Mouse (Mus musculus): ENCODE measurements at regions not wholly inside any gene's neighbourhood (a gene's known extent, or its start where the extent isn't known, plus 50 kb on each side); places are given as distances from the start of the nearest gene placed in this dataset.

- Histone ChIP-seq H3K27me3 (ENCODE audit: insufficient read depth, low read length) (no peaks in the 10 kb centered on the region), H3K4me1 (ENCODE audit: insufficient read depth, low read depth, low read length) (no peaks in the 10 kb centered on the region), H3K36me3 (replicated peaks) (no peaks in the 10 kb centered on the region), H3K9me3 (replicated peaks) (no peaks in the 10 kb centered on the region), H3K4me3 (ENCODE audit: low read depth, low read length) (no peak overlapping the region)
- no peak for ATAC-seq (ENCODE audit: extremely low read depth, insufficient number of reproducible peaks, low FRiP score, poor library complexity, severe bottlenecking)
- DNase-seq (ENCODE audit: low spot score): no peak
- no peak for TF ChIP-seq POLR2AphosphoS5 (IDR thresholded peaks at IDR 0.05; ENCODE audit: insufficient replicate concordance, low read depth, low read length)
- no peak for TF ChIP-seq GATA2 (IDR thresholded peaks at IDR 0.05; ENCODE audit: borderline replicate concordance, low read depth, low read length)
- TF ChIP-seq GATA1 (IDR thresholded peaks at IDR 0.05; ENCODE audit: borderline replicate concordance, low read length): no peak
- TF ChIP-seq CTCF (IDR thresholded peaks at IDR 0.05; ENCODE audit: low read depth, low read length): no peak
- no peak for TF ChIP-seq TAL1 (conservative IDR thresholded peaks at IDR 0.05; ENCODE audit: low read depth, low read length)
These were observed 855.3 kb downstream of the Kcna4 start for GRCm38 (mm10) chr2:108145694-108146093.

- TF ChIP-seq GATA1 (IDR thresholded peaks at IDR 0.05; ENCODE audit: borderline replicate concordance, low read length) (no peak), POLR2AphosphoS5 (IDR thresholded peaks at IDR 0.05; ENCODE audit: insufficient replicate concordance, low read depth, low read length) (no peak), CTCF (IDR thresholded peaks at IDR 0.05; ENCODE audit: low read depth, low read length) (no peak), TAL1 (conservative IDR thresholded peaks at IDR 0.05; ENCODE audit: low read depth, low read length) (no peak), GATA2 (IDR thresholded peaks at IDR 0.05; ENCODE audit: borderline replicate concordance, low read depth, low read length) (no peak)
- 0 out of 2 replicates have a peak, but pooled peaks cover under 1% of the 10 kb centered on the region for H3K9me3 ChIP-seq (replicated peaks)
- no peak overlapping the region for H3K4me3 ChIP-seq (ENCODE audit: low read depth, low read length)
- H3K4me1 ChIP-seq (ENCODE audit: insufficient read depth, low read depth, low read length): no peaks in the 10 kb centered on the region
- DNase-seq (ENCODE audit: low spot score) (no peak), ATAC-seq (ENCODE audit: extremely low read depth, insufficient number of reproducible peaks, low FRiP score, poor library complexity, severe bottlenecking) (no peak)
- H3K36me3 ChIP-seq (replicated peaks): no peaks in the 10 kb centered on the region
- no peaks in the 10 kb centered on the region for H3K27me3 ChIP-seq (ENCODE audit: insufficient read depth, low read length)
These were observed 857.8 kb downstream of the Kcna4 start for GRCm38 (mm10) chr2:108148221-108148620.

DNA sequence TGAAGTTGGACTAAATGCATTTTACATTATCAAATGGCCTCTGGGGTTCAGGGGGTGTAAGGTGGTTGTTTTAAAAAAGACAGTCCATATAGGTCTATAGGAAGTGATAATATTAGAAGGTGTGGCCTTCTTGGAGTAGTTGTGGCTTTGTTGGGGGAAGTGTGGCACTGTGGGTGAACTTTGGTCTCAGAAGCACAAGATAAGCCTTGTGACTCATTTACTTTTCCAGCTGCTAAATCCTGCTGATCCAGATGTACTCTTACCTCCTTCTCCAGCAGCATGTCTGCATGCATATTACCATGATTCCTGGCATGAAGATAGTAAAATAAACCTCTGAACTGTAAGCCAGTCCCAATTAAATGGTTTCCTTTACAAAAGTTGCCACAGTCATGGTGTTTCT is 865.8 kb downstream of the Kcna4 start:
- 0 out of 2 replicates have a peak, but pooled peaks cover 3% of the 10 kb centered on the region for H3K9me3 ChIP-seq (replicated peaks)
- no peak for TF ChIP-seq POLR2AphosphoS5 (IDR thresholded peaks at IDR 0.05; ENCODE audit: insufficient replicate concordance, low read depth, low read length)
- no peak for TF ChIP-seq GATA2 (IDR thresholded peaks at IDR 0.05; ENCODE audit: borderline replicate concordance, low read depth, low read length)
- no peak for TF ChIP-seq TAL1 (conservative IDR thresholded peaks at IDR 0.05; ENCODE audit: low read depth, low read length)
- TF ChIP-seq CTCF (IDR thresholded peaks at IDR 0.05; ENCODE audit: low read depth, low read length): no peak
- no peak for TF ChIP-seq GATA1 (IDR thresholded peaks at IDR 0.05; ENCODE audit: borderline replicate concordance, low read length)
- H3K4me3 ChIP-seq (ENCODE audit: low read depth, low read length): no peak overlapping the region
- no peak for ATAC-seq (ENCODE audit: extremely low read depth, insufficient number of reproducible peaks, low FRiP score, poor library complexity, severe bottlenecking)
- no peaks in the 10 kb centered on the region for H3K36me3 ChIP-seq (replicated peaks)
- H3K4me1 ChIP-seq (ENCODE audit: insufficient read depth, low read depth, low read length): no peaks in the 10 kb centered on the region
- no peak for DNase-seq (ENCODE audit: low spot score)
- H3K27me3 ChIP-seq (ENCODE audit: insufficient read depth, low read length): no peaks in the 10 kb centered on the region

GRCm38 (mm10) chr2:108157731-108158130 is 867.3 kb downstream of the Kcna4 start:
- no peaks in the 10 kb centered on the region for H3K27me3 ChIP-seq (ENCODE audit: insufficient read depth, low read length)
- DNase-seq (ENCODE audit: low spot score) (no peak), ATAC-seq (ENCODE audit: extremely low read depth, insufficient number of reproducible peaks, low FRiP score, poor library complexity, severe bottlenecking) (no peak)
- no peak overlapping the region for H3K4me3 ChIP-seq (ENCODE audit: low read depth, low read length)
- H3K36me3 ChIP-seq (replicated peaks): no peaks in the 10 kb centered on the region
- no peaks in the 10 kb centered on the region for H3K4me1 ChIP-seq (ENCODE audit: insufficient read depth, low read depth, low read length)
- TF ChIP-seq GATA1 (IDR thresholded peaks at IDR 0.05; ENCODE audit: borderline replicate concordance, low read length): no peak
- TF ChIP-seq CTCF (IDR thresholded peaks at IDR 0.05; ENCODE audit: low read depth, low read length): no peak
- no peak for TF ChIP-seq POLR2AphosphoS5 (IDR thresholded peaks at IDR 0.05; ENCODE audit: insufficient replicate concordance, low read depth, low read length)
- no peak for TF ChIP-seq TAL1 (conservative IDR thresholded peaks at IDR 0.05; ENCODE audit: low read depth, low read length)
- no peak for TF ChIP-seq GATA2 (IDR thresholded peaks at IDR 0.05; ENCODE audit: borderline replicate concordance, low read depth, low read length)
- H3K9me3 ChIP-seq (replicated peaks): 0 out of 2 replicates have a peak, but pooled peaks cover 3% of the 10 kb centered on the region

DNA sequence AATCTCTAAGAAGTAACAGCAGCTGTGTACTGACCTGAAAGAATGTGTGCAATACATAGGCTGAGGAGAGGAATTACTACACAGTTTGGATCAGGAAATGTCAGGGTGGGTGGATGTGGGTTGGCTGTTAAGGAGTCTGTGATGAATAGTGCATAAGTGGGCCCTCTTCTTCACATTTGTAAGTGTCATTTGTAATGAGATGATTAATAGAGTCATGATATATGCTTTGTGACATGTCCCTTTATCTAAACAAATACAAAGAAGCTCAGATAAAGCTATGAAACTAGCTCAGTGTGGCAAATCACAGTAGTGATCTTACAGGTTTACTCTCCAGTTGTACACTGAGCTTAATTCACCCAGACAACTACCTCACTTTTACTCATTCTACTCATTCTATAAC is 867.9 kb downstream of the Kcna4 start:
- no peaks in the 10 kb centered on the region for H3K27me3 ChIP-seq (ENCODE audit: insufficient read depth, low read length)
- DNase-seq (ENCODE audit: low spot score) (no peak), ATAC-seq (ENCODE audit: extremely low read depth, insufficient number of reproducible peaks, low FRiP score, poor library complexity, severe bottlenecking) (no peak)
- no peaks in the 10 kb centered on the region for H3K36me3 ChIP-seq (replicated peaks)
- H3K4me1 ChIP-seq (ENCODE audit: insufficient read depth, low read depth, low read length): no peaks in the 10 kb centered on the region
- 0 out of 2 replicates have a peak, but pooled peaks cover 1% of the 10 kb centered on the region for H3K9me3 ChIP-seq (replicated peaks)
- no peak overlapping the region for H3K4me3 ChIP-seq (ENCODE audit: low read depth, low read length)
- no peak for TF ChIP-seq TAL1 (conservative IDR thresholded peaks at IDR 0.05; ENCODE audit: low read depth, low read length)
- no peak for TF ChIP-seq GATA1 (IDR thresholded peaks at IDR 0.05; ENCODE audit: borderline replicate concordance, low read length)
- TF ChIP-seq GATA2 (IDR thresholded peaks at IDR 0.05; ENCODE audit: borderline replicate concordance, low read depth, low read length): no peak
- TF ChIP-seq CTCF (IDR thresholded peaks at IDR 0.05; ENCODE audit: low read depth, low read length): no peak
- TF ChIP-seq POLR2AphosphoS5 (IDR thresholded peaks at IDR 0.05; ENCODE audit: insufficient replicate concordance, low read depth, low read length): no peak

GRCm38 (mm10) chr2:108160865-108161264 is 870.4 kb downstream of the Kcna4 start:
- no peaks in the 10 kb centered on the region for H3K27me3 ChIP-seq (ENCODE audit: insufficient read depth, low read length)
- TF ChIP-seq TAL1 (conservative IDR thresholded peaks at IDR 0.05; ENCODE audit: low read depth, low read length) (no peak), POLR2AphosphoS5 (IDR thresholded peaks at IDR 0.05; ENCODE audit: insufficient replicate concordance, low read depth, low read length) (no peak), GATA1 (IDR thresholded peaks at IDR 0.05; ENCODE audit: borderline replicate concordance, low read length) (no peak), CTCF (IDR thresholded peaks at IDR 0.05; ENCODE audit: low read depth, low read length) (no peak), GATA2 (IDR thresholded peaks at IDR 0.05; ENCODE audit: borderline replicate concordance, low read depth, low read length) (no peak)
- H3K4me1 ChIP-seq (ENCODE audit: insufficient read depth, low read depth, low read length): no peaks in the 10 kb centered on the region
- ATAC-seq (ENCODE audit: extremely low read depth, insufficient number of reproducible peaks, low FRiP score, poor library complexity, severe bottlenecking) (no peak), DNase-seq (ENCODE audit: low spot score) (no peak)
- H3K36me3 ChIP-seq (replicated peaks): no peaks in the 10 kb centered on the region
- H3K4me3 ChIP-seq (ENCODE audit: low read depth, low read length): no peak overlapping the region
- H3K9me3 ChIP-seq (replicated peaks): no peaks in the 10 kb centered on the region

All from G1E (cell line).